Mouse (Mus musculus) left cerebral cortex, postnatal 25 days (tissue): ENCODE data around the gene Gm17655. TPM values are rescaled to one million over a fixed set of nuclear protein-coding genes. Genes with fewer than 3 reads are reported as not detected.
"Not testable (repeated sequence)": the region's sequence is repeated elsewhere in the genome, so short reads cannot be mapped to it uniquely, and the experiment has no call there.

Experiments
- DNase-seq, 2 experiments: peaks; one replicate each; pipeline ENCODE4 v3.0.0; 2022; ENCODE audit warnings: low spot score in 2 of 2, mixed read lengths in 1 of 2
- intact Hi-C: fragments of 180-260 bp; cut with DNase I; formaldehyde crosslinking; loops from one replicate; pipeline ENCODE4 v1.15.1; 2025
- total RNA-seq, 2 experiments: library from RNA; stranded (reverse); gene quantifications; 2 replicates each; pipeline ENCODE4 v1.2.3; 2021

Gm17655 gene
- total RNA-seq = 10 to 100 TPM in 1 of 2 experiments, 1 to 10 TPM in 1; 8.1 to 10.3 TPM

GRCm38 (mm10) chr5:110072413-110072812 is at the start of gene Gm17655:
Gm17655 (minus strand) TSS chr5:110072513.
- DNase-seq, intact Hi-C loops: not testable (repeated sequence)

- peak; percentile 93 to 96 for DNase-seq
- intact Hi-C loops = loop anchor here (1.0 kb wide), 1 partner anchor 25 kb away; the partner anchor contains the start of gene Chfr
Observed at GRCm38 (mm10) chr5:110109991-110110441, 37.7 kb upstream of the Gm17655 start, which contains the start of gene Zfp605. Zfp605 (plus strand) TSS chr5:110110092.

GRCm38 (mm10) chr5:110108305-110108628 is 36.0 kb upstream of the Gm17655 start:
- DNase-seq = no peak
- intact Hi-C loops = no loop called here

DNA sequence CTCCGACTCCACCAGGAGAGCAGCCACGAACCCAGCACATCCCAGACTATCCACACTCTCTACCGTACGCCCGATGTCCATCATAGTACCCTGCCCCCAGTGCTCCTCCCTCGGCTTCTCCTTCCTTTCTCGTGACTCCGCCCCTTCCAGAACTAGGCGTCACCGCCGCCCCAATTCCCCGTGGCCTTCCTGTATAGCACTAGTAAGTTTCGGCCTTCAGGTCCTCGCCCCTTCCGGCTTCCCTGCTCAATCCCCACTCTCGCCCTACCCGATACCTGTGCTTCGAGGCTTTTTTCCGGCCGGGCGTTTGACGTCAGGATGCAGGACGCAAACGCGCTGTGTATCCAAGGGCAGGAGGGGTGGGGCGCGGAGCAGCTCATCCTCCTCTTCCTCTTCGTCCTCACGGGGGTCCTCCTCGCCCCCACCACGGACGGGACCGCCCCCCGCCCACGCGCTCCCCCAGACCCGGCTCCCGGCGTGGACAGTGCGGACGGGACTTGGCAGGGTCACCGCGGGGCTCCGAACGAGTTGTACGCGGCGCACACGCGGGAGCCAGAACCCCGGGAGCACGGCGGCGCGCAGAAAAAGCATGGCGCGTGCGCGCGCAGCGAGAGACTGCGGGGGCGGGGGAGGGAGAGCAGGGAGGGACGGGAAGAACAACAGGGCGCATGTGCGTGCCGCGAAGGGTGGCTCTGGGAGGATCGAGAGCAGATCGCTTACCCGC is 35.4 kb upstream of the Gm17655 start, which contains the start of gene Gtpbp6:
Gene Gtpbp6, minus strand, starts transcription at position 617 of the 724 bp plus-strand sequence.
- peak; percentile 92 to 98 for DNase-seq
- intact Hi-C loops = loop anchor here (1.0 kb wide), 1 partner anchor 550 kb away; no protein-coding TSS in a partner anchor

GRCm38 (mm10) chr5:110106901-110107564 is 34.7 kb upstream of the Gm17655 start:
- intact Hi-C loops = loop anchor here (1.0 kb wide), 1 partner anchor 550 kb away; no protein-coding TSS in a partner anchor
- peak; percentile 28 to 35 for DNase-seq

GRCm38 (mm10) chr5:110106140-110106871 is 34.0 kb upstream of the Gm17655 start:
- peak in 1 of 2 experiments; percentile 26 for DNase-seq
- intact Hi-C loops = no loop called here

- DNase-seq = no peak
- intact Hi-C loops = no loop called here
Observed at GRCm38 (mm10) chr5:110104616-110105380, 32.5 kb upstream of the Gm17655 start.

DNA sequence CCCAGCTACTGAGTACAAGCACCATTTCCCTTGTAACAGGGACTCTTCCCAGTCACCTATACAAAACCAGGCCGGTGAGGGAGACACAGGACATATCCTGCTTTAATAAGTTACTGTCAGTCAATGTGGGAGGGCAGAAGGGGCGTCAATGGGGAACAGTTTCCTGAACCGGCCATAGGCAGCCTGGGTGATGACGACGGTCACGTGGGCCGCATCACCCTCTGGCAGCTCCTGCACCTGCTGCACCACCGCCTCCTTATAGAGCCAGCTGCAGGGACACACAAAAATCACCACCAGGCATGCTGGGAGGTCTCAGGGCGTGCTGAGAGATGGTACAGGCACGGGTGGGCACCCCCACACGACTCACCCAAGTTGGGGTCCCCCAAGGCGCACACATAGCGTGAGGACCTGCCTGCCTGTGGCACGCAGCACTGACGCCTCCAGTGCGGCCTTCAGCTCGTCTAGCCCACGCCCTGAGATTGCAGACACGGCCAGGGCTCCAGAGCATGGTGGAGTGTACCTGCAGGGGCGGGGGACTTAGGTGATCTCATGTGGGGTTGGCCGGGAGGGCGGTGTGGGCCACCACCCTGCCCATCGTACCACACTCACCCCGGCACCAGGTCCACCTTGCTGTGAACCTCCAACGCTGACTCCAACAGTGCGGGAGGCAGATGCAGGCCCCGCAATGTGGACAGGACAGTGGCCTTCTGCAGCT is 31.7 kb upstream of the Gm17655 start:
- intact Hi-C loops = no loop called here
- no peak for DNase-seq

DNA sequence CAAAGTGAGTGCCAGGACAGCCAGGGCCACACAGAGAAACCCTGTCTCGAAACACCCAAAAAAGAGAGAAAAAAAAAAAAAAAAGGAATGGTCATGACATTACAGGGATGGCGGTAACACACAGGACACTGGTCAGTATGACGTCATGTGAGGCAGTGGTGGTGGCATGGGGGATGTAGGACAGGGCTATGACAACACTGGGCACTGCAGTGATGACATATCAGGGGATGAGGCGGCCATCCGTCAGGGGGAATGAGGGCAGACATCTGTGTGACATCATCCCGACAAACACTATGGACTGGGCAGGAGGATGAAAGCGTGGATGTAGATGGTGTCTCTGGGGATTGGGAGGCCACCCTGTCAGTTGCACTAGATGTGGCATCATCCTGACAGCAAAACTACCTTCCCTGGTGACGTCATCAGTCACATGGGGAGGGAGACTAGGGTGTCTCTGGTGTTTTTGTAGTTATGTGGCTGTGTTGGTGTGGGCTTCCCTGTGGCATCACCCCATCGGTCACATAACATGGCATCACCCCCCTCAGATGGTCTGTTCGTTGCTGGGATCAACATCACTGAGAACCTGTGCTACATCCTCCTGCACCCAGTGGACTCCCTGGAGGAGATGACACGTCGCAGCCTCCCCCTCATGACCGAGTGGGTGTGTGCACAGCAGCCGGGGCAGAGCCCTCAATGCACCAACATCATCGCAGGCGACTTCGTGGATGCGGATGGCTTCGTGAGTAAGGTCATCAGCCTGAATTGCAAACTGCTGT is 30.7 kb upstream of the Gm17655 start:
- peak in 1 of 2 experiments; percentile 23 for DNase-seq
- intact Hi-C loops = no loop called here

DNA sequence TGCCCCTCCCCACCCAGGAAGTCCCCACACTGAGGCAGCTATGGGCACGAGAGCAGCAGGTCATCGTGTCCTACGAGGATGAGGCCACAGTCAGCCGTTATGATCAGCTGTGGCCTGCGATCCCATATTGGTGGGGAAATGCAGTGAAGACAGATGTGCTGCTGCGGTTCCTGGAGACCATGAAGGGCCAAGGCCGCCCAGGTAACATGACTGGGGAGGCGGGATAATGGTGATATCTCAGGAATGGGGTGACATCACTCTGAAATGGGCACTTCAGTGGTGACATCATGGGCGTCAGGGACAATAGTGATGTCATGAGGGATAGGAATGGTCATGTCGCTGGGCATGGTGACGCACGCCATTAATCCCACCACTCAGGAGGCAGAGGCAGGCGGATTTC is 30.1 kb upstream of the Gm17655 start:
- DNase-seq = no peak
- intact Hi-C loops = no loop called here

DNA sequence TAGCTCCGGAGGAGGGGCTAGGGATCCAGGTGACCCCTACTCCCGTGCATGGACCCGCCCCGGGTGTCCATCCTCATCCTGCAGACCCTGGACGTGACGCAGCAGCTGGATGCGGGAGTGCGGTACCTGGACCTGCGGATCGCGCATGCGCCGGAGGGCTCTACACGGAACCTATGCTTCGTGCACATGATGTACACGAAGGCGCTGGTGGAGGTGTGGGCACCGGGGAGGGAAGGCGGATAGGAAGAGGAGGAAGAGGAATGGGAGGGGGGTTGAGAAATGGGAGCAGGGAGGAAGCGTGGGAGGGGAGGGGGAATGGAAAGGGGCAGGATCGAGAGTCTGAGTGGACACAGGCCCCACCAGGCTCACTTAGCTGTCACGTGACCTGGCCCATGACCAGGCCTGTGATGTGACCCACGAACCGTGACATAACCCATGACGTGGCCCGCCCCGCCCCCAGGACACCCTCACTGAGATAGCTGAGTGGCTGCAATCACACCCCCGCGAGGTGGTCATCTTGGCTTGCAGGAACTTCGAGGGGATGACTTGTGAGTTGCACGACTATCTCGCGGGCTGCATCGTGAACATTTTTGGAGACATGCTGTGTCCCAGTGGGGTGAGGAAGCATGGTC is 29.5 kb upstream of the Gm17655 start:
- intact Hi-C loops = no loop called here

DNA sequence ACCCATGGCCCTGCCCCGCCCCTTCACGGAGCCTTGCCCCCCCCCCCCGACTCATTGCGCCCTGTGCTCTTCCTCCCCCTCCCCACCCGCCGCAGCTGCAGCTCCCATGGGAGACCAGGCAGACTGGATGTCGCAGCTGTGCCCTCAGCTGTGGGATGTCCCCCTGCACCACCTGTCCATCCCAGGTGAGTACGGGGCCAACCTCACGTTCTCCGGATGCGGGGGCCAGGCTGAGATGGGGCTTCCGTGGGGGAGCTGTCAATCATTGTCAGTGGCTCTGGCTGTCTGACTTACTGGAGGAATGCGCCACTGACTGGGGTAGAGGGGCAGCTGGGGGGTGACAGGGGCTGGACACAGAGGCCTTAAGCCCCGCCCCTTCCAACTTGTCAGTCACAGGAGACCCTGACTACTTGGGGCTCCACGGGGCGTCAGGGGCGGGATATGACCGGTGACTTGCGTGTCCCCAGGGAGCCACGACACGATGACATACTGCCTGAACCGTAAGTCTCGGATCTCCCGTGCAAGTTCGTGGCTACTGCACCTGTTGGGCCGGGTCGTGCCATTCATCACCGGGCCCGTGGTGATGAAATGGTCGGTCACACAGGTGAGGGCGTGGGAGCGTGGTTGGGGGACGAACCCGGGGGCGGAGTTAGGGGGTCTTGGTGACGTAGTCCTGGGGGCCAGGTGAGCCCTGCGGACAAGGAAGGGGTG is 28.8 kb upstream of the Gm17655 start:
- intact Hi-C loops = no loop called here
- peak in 1 of 2 experiments; percentile 33 for DNase-seq

More for the DNA sequence above, 29.5 kb upstream of the Gm17655 start:
- peak; percentile 69 to 82 for DNase-seq

- intact Hi-C loops = loop anchor here (10.0 kb wide), 1 partner anchor 1405 kb away; the partner anchor contains the start of gene Fgfrl1
- DNase-seq = no peak
Observed at GRCm38 (mm10) chr5:110099656-110100580, 27.6 kb upstream of the Gm17655 start, which contains the start of gene Plcxd1. Plcxd1 (plus strand) TSS chr5:110099969.

DNA sequence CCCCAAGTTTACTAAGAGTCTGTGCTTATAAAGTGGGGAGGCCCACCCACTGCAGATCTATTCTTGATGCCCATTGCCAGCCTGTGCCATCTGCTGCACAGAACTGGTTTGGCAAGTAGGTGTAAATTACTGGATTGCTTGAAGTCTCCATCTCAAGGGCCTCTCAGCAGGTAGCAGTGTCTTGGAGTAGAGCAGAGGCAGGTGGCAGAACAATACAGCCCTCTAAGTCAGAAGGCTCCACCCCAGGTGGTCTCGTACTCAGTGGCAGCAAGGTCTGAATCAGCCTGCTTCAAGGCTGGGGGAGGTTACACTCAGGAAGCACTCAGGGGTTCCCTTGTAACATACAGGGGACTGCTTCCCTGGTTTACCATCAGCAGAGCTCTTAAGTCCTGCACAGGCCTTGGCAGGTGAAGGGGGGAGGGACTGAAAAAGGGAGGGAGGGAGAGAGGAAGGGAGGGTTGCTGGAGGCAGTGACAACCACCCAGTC is 26.7 kb upstream of the Gm17655 start:
- intact Hi-C loops = loop anchor here (10.0 kb wide), 1 partner anchor 1404 kb away; the partner anchor contains the start of gene Fgfrl1
- DNase-seq = peak; percentile 41 to 85

GRCm38 (mm10) chr5:110094847-110095213 is 22.5 kb upstream of the Gm17655 start:
- DNase-seq = no peak
- intact Hi-C loops = loop anchor here (5.0 to 10.0 kb wide), 2 partner anchors 38 to 1400 kb away; partner anchors contain the start of gene Fgfrl1
